Mouse (Mus musculus) embryonic facial prominence, embryonic 10.5 days (tissue): ENCODE measurements at regions not wholly inside any gene's neighbourhood (a gene's known extent, or its start where the extent isn't known, plus 50 kb on each side); places are given as distances from the start of the nearest gene placed in this dataset.

Experiments
- DNase-seq: peaks from one replicate; pipeline ENCODE4 v3.0.0-alpha.2; 2017; ENCODE audit warnings: low spot score
- H3K27ac ChIP-seq: fragments of 300-500 bp; sonication (generic); replicated peaks from 2 replicates; pipeline ENCODE4 v1.5.1; 2016; ENCODE audit warnings: mild to moderate bottlenecking
- H3K27me3 ChIP-seq: fragments of 300-500 bp; sonication (generic); replicated peaks from 2 replicates; pipeline ENCODE4 v1.6.1; 2016; ENCODE audit warnings: low read depth, mild to moderate bottlenecking; ENCODE audit not compliant: poor library complexity, severe bottlenecking
- H3K36me3 ChIP-seq: fragments of 300-500 bp; sonication (generic); replicated peaks from 2 replicates; pipeline ENCODE4 v1.6.1; 2016; ENCODE audit warnings: mild to moderate bottlenecking, moderate library complexity
- H3K4me1 ChIP-seq: fragments of 300-500 bp; sonication (generic); 2 replicates; pipeline ENCODE4 v1.6.1; 2016
- H3K4me3 ChIP-seq: fragments of 300-500 bp; sonication (generic); 2 replicates; pipeline ENCODE4 v1.5.1; 2016; ENCODE audit warnings: mild to moderate bottlenecking, moderate library complexity
- H3K9me3 ChIP-seq: fragments of 300-500 bp; sonication (generic); 2 replicates; pipeline ENCODE4 v1.6.1; 2016; ENCODE audit warnings: mild to moderate bottlenecking
- WGBS: fragments of 180-500 bp; shearing (Covaris S2); methylation state at CpG from one replicate; pipeline ENCODE4 v1.1.7; 2016; 5-methylcytosine and 5-hydroxymethylcytosine counted together

DNA sequence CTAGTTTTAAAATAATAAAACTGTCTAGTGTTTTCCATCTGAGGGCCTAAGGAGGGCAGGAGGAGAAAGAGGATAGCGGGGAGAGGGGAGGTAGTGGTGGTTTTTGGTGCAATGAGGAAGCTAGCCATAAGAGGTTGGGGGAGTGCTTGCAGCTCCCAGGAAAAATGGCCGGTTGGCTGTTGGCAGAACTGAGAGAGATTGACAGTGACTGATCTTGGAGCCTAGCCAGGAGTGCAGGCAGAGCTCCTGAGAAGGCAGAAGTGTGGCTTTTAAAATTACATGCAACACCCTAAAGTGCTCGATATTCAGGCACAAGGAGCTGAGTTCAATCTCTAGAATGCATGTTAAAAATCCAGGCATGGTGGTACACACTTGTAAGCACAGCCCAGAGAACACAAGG, 938.3 kb upstream of the 2610301B20Rik start:
- DNase-seq = no peak
- H3K27me3 ChIP-seq = no peaks in the 10 kb centered on the region
- 61% methylated on average over 3 of the region's 3 CpGs for WGBS
- H3K9me3 ChIP-seq = no peaks in the 10 kb centered on the region
- H3K4me1 ChIP-seq = no peaks in the 10 kb centered on the region
- no peak overlapping the region for H3K27ac ChIP-seq
- H3K36me3 ChIP-seq = no peaks in the 10 kb centered on the region
- no peak overlapping the region for H3K4me3 ChIP-seq

DNA sequence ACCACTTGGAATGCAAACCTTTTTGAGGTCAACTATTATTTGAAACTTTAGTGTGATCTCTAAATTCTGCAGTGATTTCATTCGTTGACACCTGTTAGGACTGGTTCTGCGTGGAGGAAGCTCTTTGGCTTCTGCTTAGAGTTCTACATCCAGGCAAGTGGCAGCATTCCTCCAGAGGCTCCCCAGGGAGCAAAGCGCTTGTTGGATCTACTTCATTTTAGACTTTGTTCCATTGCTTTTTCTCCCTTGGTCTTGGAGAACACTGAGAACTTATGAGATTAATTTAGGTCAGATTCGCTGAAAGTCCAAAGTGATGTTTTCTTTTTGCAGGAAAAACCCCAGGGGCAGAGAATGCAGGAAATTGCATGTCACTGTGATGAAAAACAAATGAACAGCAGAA, 922.9 kb upstream of the 2610301B20Rik start:
- Histone ChIP-seq H3K4me1 (no peaks in the 10 kb centered on the region), H3K9me3 (no peaks in the 10 kb centered on the region)
- WGBS = 81% methylated on average over 4 of the region's 4 CpGs

DNA sequence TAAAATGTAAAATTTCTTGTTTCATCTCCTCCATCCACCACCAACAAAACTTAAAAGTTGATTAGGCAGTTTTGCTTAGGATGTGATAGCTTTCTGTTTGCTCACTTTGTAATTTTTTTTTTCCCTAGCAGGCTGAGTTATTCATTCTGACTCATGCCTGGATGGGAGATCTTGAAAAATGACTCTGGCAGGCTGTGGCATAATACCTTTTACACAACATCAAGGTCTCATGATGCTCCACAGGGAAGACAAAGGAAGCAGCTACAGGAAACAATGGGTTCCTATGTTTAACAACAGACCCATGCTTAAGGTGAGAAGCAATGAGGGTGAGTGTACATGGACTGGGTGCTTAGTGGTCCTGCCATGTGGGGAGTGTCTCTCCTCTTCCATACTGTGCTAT, 899.7 kb upstream of the 2610301B20Rik start:
- Histone ChIP-seq H3K4me1 (no peaks in the 10 kb centered on the region), H3K36me3 (no peaks in the 10 kb centered on the region), H3K4me3 (no peak overlapping the region), H3K27me3 (no peaks in the 10 kb centered on the region), H3K9me3 (no peaks in the 10 kb centered on the region), H3K27ac (no peak overlapping the region)
- DNase-seq = no peak

More for the DNA sequence above, 922.9 kb upstream of the 2610301B20Rik start:
- Histone ChIP-seq H3K27me3 (no peaks in the 10 kb centered on the region), H3K27ac (no peak overlapping the region), H3K36me3 (no peaks in the 10 kb centered on the region), H3K4me3 (no peak overlapping the region)
- DNase-seq = no peak

DNA sequence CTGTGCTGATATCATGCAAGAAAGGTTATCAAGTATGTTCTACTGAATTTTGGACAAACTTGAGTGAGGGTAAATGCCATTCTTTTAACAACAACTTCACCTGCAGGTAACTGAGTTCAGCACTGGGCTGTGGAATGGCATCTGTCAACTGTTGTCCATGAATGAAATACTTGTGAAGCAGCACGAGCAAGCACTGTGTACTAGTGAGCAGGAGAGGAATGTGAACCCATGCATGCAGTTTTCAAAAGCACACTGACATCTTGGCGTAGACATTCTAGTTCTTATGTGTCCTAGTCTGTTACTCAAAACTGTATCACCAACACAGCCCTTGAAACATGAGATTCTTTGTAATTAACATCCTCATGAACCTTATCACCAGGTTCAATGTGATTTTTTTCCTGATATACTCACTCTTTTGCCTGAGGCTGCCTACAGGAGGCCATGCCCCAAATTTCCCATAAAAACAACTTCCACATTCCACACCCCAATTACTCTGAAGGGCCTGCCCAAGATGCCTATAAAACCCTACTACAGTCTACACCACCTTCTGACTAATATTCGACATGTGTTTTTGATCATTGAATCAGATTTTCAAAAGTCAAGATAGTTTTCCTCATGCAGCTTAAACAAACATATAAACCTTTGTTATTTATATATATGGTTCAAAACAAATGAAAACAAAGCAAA, 892.8 kb upstream of the 2610301B20Rik start:
- H3K9me3 ChIP-seq = no peaks in the 10 kb centered on the region
- WGBS = 71% methylated on average over 3 of the region's 3 CpGs
- H3K36me3 ChIP-seq = no peaks in the 10 kb centered on the region
- no peak overlapping the region for H3K4me3 ChIP-seq
- no peaks in the 10 kb centered on the region for H3K27me3 ChIP-seq
- H3K4me1 ChIP-seq = peaks cover 5% of the 10 kb centered on the region; the same call in 1 of the 2 replicates
- DNase-seq = no peak
- H3K27ac ChIP-seq = no peak overlapping the region

DNA sequence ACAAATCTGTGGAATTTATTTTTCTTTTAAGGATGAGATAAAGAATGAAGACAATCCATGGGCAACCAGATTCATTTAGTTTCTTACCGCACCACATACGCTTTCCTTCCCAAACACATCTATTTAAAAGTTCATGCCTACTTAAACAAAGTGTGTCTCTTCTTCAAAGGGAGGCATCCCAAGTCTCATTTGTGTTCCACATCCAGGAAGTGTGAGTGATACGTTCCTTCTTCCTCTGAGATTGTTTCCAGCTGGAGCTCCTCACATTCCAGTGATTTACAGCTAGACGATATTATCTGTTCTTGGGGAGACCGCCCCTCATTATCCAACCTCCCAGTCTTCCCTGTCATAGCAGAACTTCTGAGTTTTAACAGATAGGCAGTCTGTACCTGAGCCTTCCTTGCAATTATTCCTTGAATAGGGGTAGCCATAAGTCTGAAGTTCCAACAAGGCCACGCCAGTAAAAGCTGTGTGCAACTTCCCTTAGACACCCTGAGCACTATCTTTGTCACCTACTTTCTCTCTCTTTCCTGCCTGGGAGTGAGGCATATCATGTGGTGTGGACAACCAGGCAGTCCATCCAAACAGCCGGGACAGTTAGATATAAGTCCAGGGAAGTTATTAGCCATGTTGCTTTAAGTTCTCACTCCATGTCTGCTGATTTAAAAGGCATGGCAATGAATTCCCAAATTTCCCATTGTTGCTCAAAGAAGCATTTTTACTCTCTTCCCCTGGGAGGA, 891.3 kb upstream of the 2610301B20Rik start:
- Histone ChIP-seq H3K4me1 (peaks cover 5% of the 10 kb centered on the region; the same call in 1 of the 2 replicates), H3K27me3 (no peaks in the 10 kb centered on the region), H3K9me3 (no peaks in the 10 kb centered on the region), H3K4me3 (no peak overlapping the region), H3K36me3 (no peaks in the 10 kb centered on the region), H3K27ac (no peak overlapping the region)
- DNase-seq = no peak
- 72% methylated on average over 7 of the region's 7 CpGs for WGBS

DNA sequence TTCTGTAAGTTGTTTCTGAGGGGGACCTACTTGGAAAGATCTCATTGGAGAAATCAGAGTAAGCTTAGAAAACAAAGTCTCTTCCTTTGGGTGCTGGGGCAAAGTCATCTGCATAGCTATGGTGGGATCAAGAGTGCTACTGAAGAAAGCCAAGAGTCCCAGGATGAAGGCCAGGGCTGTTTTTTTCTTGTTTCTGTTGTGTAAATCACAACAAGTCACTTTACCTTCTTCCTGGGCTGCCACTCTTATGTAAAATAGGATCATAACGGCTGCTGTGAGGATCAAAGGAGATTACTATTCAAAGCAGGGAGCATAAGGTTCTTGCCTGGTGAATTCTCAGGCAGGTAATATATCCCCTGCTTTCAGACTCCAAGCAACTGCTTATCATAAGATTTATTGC, 880.4 kb upstream of the 2610301B20Rik start:
- no peaks in the 10 kb centered on the region for H3K4me1 ChIP-seq
- no peaks in the 10 kb centered on the region for H3K9me3 ChIP-seq
- H3K4me3 ChIP-seq = no peak overlapping the region
- H3K36me3 ChIP-seq = no peaks in the 10 kb centered on the region
- H3K27ac ChIP-seq = no peak overlapping the region
- no peaks in the 10 kb centered on the region for H3K27me3 ChIP-seq
- DNase-seq = no peak
- 30% methylated on average over 1 of the region's 1 CpGs for WGBS

DNA sequence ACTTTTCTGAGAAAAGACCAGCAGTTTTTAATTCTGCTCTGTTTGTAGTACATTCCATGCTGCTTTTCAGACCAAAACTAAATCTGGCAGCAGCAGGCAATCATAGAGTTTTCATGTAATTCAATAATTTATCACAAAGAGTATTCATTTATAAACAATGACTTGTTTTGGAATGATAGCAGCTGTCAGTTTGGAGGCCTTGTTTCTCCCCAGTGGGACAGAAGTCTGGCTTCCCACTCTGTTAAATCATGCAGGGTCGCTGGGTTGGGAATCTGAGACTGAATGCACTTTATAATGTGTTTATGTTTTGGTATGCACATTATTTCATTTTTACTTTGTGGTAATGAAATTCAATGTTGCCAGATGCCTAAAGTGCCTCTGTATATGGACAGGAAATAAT, 879.8 kb upstream of the 2610301B20Rik start:
- no peak for DNase-seq
- H3K4me1 ChIP-seq = no peaks in the 10 kb centered on the region
- WGBS = 63% methylated on average over 1 of the region's 1 CpGs
- no peaks in the 10 kb centered on the region for H3K27me3 ChIP-seq
- no peaks in the 10 kb centered on the region for H3K9me3 ChIP-seq
- no peak overlapping the region for H3K27ac ChIP-seq
- H3K4me3 ChIP-seq = no peak overlapping the region
- no peaks in the 10 kb centered on the region for H3K36me3 ChIP-seq

DNA sequence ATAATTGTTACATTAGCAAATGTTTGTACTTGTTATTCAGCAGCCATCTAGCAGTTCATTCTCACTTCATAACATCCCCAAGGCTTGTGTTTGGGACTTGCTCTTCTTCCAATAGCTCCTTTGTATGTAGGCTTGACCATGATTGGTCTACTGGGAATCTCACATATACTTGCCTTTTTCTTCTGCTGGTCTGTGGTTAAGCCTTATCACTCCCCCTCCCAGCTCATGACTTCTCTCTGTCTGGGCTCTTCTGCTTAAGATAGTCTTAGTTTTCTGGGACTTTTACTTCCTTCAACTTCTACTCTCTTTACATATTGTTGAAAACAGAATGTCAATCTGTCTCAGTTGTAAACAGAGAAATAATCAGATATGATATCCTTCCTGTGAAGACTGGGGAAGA, 844.0 kb upstream of the 2610301B20Rik start:
- no peaks in the 10 kb centered on the region for H3K36me3 ChIP-seq
- H3K27me3 ChIP-seq = no peaks in the 10 kb centered on the region
- H3K27ac ChIP-seq = no peak overlapping the region
- no peaks in the 10 kb centered on the region for H3K9me3 ChIP-seq
- H3K4me3 ChIP-seq = no peak overlapping the region
- peaks cover 5% of the 10 kb centered on the region for H3K4me1 ChIP-seq
- DNase-seq = no peak

DNA sequence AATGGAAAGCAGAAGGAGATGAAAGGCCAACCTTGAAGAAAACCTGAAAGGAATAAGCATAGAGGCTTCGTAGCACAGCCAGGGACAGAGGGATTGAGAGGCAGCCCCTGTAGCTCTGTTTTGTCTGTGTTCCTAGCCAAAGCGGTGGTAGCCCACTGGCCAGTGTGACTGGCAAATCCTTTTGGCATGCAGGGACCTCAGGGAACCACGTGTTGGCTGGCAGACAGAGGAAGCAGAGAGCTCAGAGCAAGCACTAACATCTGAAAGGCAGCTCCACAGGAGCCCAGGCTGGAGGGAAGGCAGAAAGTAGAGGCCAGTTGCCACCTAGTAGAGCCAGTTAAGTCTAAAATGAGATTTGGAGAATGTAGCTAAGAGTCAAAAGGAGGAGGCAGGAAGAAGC, 842.5 kb upstream of the 2610301B20Rik start:
- Histone ChIP-seq H3K4me1 (peaks cover 5% of the 10 kb centered on the region), H3K9me3 (no peaks in the 10 kb centered on the region), H3K27me3 (no peaks in the 10 kb centered on the region), H3K4me3 (no peak overlapping the region), H3K27ac (no peak overlapping the region; the same call in 1 of the 2 replicates), H3K36me3 (no peaks in the 10 kb centered on the region)
- 15% methylated on average over 3 of the region's 3 CpGs for WGBS
- DNase-seq = no peak

DNA sequence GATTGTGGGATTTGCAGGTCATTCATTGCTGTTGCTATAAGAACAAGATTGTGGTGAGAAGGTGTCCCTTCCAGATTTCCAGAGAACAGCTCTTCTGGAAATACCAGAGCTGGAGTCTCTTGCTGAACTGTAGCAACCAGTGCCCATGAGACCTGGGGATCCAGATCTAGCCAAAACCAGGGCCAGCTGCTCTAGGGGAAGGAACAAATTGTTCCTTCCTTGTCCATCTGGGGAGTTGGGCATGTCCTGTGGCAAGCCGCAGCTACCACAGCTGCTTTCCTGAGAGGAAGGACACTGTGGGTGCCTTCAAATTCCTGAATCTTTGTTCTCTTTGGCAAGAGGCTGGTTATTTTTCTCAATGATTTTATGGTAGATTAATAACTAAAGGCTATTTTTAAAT, 839.0 kb upstream of the 2610301B20Rik start:
- WGBS = 88% methylated on average over 1 of the region's 1 CpGs
- peaks cover 5% of the 10 kb centered on the region for H3K4me1 ChIP-seq
- no peak overlapping the region for H3K4me3 ChIP-seq
- H3K27me3 ChIP-seq = no peaks in the 10 kb centered on the region
- no peak overlapping the region for H3K27ac ChIP-seq
- no peaks in the 10 kb centered on the region for H3K36me3 ChIP-seq
- no peaks in the 10 kb centered on the region for H3K9me3 ChIP-seq
- DNase-seq = no peak

DNA sequence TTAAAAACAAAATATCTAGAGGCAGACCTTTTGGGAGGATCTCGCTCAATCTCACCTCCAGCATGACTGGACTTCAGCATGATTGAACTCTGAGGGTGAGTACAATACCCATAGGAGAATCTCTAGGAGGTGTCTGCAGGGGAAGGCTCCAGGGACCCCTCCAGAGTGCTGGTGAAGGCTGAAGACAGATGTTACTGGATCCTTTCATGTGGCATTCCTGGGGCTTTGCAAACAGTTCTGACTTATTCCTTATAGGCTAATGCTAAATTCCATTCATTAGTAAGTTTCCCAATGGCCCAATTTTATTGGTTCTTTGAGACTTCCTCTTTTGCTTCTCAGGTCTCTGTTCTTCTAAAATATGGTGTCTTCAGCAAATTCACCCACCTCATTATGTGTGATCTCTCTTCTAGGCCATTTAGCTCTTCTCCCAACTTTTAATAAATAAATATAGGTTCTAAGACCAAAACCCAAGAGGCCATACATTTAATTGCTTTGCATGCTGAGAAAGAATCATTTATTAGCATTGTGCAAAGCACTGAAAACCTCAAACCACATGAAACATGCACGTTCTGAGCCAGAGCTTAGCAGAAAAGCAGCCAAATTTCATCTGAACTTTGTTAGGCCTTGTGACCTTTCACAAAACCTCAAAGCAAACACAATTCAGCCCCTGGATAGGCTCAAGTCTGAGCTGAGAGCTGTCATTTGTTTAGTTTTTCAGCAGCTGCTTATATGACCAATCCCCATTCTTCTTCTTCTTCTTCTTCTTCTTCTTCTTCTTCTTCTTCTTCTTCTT, 832.8 kb upstream of the 2610301B20Rik start:
- H3K27ac ChIP-seq = no peak overlapping the region
- WGBS = 74% methylated on average over 2 of the region's 2 CpGs
- no peaks in the 10 kb centered on the region for H3K9me3 ChIP-seq
- no peaks in the 10 kb centered on the region for H3K36me3 ChIP-seq
- no peaks in the 10 kb centered on the region for H3K27me3 ChIP-seq
- no peak overlapping the region for H3K4me3 ChIP-seq
- no peaks in the 10 kb centered on the region for H3K4me1 ChIP-seq
- no peak for DNase-seq

DNA sequence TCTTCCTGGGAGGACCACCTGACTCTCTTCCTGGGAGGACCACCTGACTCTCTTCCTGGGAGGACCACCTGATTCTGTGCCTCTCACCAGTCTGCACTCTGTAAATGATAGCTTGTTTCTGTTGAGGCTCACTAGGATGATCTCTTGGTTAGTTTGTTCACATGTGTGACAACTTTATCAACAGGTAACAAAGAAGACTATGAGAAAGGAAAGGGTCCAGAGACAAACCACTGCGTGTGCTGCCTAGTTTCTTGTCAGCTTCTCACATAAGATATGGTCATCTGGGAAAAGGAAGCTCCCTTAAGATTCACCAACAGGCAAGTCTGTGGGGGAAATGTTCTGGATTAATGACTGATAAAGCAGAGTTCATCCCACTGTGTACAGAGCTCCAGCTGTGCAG, 825.5 kb upstream of the 2610301B20Rik start:
- no peak overlapping the region for H3K4me3 ChIP-seq
- WGBS = 85% methylated on average over 1 of the region's 1 CpGs
- peaks cover 5% of the 10 kb centered on the region; the same call in 1 of the 2 replicates for H3K4me1 ChIP-seq
- H3K27ac ChIP-seq = no peak overlapping the region
- no peak for DNase-seq
- no peaks in the 10 kb centered on the region for H3K27me3 ChIP-seq
- no peaks in the 10 kb centered on the region for H3K36me3 ChIP-seq
- no peaks in the 10 kb centered on the region for H3K9me3 ChIP-seq

DNA sequence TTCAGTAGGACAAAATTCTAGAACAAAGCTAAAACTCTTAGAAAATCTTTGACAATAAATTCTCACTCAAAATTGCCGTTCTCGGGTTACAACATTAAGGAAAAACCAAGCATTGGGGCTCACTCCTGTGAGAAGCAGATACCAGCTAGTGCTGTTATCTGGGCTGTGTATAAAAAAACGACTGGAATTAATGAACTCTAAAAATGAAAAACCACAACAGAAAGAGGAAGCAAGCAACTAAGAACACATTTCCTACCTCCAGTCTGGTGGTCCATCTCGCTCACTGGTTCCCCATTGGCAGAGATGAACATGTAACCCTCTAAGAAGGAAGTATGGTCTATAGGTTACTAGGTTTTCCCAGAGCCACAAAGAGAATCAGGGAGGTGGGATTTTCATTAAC, 824.9 kb upstream of the 2610301B20Rik start:
- Histone ChIP-seq H3K4me1 (peaks cover 5% of the 10 kb centered on the region; the same call in 1 of the 2 replicates), H3K27ac (no peak overlapping the region), H3K4me3 (no peak overlapping the region), H3K36me3 (no peaks in the 10 kb centered on the region), H3K9me3 (no peaks in the 10 kb centered on the region), H3K27me3 (no peaks in the 10 kb centered on the region)
- no peak for DNase-seq
- 73% methylated on average over 4 of the region's 4 CpGs for WGBS
